Mouse (Mus musculus) adrenal gland, adult 2 months (tissue): Measurements from ENCODE around the gene Omt2b. TPM values are rescaled to one million over a fixed set of nuclear protein-coding genes. Genes with fewer than 3 reads are reported as not detected.
"Not testable (repeated sequence)": the region's sequence is repeated elsewhere in the genome, so short reads cannot be mapped to it uniquely, and the experiment has no call there.

Experiments
- DNase-seq: peaks from one replicate; pipeline ENCODE4 v3.0.0; 2021
- long read RNA-seq: library from polyadenylated mRNA; stranded (forward); transcript quantifications from one replicate; pipeline ENCODE4 v2.0.0, GENCODE M21; 2021
- polyA plus RNA-seq: library from polyadenylated mRNA; depleted of rRNA; stranded (reverse); fragments of >200 nt; gene quantifications from 2 replicates; pipeline ENCODE4 v1.2.3, GENCODE M21; 2012; rRNA removed
- total RNA-seq, 2 experiments: library from RNA; stranded (reverse); gene quantifications; 2 replicates each; pipeline ENCODE4 v1.2.3; 2021

Omt2b gene
- not detected for total RNA-seq
- not detected in 2 replicates for polyA plus RNA-seq
- long read RNA-seq = 0 reads

DNA sequence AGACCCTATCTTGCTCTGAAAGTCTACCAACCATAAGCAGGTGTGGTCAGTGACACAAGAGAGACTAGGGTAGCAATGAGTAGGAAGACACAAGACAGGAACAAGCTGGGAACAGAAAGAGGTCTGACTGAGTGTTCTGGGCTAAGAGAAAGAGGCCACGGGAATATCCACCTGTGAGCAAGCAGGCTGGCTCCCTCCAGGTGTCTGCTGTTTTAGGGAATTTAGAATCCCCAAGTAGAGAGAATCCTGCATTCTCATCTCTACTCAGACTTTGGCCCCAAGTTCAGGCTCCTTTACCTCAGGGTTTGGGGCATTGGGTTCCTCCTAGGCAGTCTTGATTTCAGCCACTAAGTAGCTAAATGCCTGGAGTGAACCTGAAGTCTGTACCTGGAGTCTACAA, at the start of gene Omt2b:
TSS of gene Omt2b (plus strand) at position 301 of the 400 bp plus-strand sequence.
- DNase-seq = not testable (repeated sequence)

DNA sequence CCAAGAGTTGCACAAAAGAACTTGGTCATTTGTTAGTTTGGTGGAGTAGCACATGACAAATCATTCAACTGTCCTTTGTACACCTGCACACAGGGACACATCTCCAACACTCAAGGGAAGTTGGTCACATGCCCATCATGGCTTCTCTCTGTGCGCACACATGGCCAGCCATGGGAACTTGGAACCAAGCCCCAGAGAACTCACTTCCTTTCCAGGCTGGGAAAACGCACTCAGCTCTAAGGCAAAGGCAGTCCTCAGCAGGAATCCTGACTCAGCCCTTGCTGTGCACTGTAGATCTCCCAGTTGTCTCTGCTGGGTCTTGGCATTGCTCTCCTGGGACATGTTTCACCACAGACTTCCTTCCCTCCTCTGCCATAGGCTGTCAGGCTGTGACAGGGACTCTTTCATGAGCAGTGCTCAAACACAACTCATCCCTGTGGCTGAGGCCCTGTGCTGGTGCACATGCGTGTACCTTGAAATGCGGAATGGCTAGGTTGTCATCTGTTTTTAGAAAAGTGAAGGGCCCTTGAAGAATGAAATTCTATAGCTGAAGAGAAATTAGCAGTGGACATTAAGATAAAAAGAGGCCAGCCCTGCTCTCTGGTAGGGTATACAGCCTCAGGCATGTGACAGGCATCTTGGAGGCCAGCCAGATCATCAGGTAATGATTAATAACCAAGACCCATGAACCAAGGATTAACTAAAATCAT, 45.2 kb upstream of the Omt2b start:
- DNase-seq = peak; percentile 57

DNA sequence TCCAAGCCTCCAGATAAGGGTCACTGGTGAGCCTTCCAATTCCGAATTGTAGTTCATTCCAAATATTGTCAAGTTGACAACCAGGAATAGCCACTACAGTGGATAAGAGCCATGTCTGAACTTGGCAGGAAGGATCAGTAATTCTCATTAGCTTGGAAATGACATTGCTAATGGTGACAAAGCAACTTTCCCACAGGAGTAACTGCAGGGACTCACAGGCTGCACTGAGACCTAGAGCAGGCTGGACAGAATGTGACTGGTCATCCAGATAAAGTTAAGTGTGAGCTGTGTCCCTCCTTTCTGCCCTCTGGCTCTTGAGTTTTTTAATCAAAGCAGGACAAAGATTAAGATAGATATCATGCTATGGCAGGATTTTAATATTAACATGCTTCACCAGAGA, 38.3 kb upstream of the Omt2b start:
- not testable (repeated sequence) for DNase-seq

DNA sequence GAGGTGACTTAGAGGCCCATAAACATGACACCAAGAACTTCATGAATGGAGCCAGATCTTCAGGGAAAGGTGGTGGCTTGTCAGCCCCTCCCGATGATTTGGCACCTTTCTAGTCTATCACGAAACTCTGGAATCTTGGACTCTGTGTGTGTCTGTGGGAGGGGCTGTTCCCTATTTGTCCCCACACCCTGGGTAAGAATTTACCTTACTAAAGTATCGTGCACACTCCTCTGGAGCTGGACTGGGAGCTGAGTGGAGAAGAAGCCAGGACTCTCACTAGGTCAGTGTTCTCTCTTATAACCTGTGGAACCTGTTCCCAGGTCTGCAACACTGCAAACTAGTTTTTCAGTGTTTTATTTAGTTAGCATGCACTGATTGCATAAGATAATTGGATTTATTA, 37.7 kb upstream of the Omt2b start, which contains the start of gene Gm10639:
TSS of gene Gm10639 (plus strand) at position 201 of the 400 bp plus-strand sequence.
- not testable (repeated sequence) for DNase-seq

DNA sequence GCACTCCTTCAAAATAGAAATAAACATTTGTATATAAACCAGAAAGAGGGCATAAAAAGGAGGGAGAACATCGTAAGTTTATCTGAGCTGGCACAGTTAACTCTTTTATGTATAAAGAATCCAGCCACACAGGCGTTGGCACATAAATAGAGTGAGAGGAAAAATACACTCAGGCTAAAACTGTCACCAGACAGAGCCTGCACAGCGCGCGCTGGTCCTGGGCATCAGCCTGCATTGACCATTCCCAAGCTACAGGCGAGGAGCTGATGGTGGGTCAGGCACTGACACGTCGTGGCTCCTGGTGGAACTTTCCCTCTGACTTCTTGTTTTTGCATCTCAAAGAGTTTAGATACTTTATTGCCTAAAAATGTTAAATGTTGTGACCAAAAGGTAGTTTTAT, 34.9 kb upstream of the Omt2b start:
- DNase-seq = not testable (repeated sequence)

DNA sequence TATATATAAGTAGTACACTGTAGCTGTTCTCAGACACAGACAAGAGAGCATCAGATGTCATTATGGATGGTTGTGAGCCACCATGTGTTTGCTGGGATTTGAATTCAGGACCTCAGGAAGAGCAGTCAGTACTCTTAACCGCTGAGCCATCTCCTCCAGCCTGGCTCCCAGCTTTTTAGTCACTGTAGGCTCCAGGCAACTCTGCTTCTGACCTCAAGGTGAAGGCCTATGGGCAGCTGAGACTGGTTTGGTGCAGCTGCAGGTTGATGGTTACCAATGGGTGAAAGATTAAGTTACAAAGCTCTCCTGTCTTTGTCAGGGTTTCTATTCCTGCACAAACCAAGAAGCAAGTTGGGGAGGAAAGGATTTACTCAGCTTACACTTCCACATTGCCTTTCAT, 33.7 kb upstream of the Omt2b start:
- not testable (repeated sequence) for DNase-seq

DNA sequence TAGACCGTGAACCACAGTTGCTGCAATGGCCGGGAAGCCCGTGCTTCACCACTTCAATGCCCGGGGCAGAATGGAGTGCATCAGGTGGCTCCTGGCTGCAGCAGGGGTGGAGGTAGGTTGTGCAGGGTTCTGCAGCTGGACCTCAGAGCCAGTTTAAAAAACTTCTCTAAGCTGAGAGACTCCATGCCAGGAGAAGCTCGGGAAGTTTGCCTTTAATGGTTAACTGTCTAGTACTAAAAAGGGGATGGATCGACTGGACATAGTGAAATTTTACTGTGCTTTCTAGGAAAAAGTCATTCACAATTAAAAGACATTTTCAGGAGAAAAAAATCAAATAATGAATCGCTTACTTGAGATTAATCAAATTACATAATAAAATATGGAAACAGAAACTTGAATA, 32.6 kb upstream of the Omt2b start:
- not testable (repeated sequence) for DNase-seq

DNA sequence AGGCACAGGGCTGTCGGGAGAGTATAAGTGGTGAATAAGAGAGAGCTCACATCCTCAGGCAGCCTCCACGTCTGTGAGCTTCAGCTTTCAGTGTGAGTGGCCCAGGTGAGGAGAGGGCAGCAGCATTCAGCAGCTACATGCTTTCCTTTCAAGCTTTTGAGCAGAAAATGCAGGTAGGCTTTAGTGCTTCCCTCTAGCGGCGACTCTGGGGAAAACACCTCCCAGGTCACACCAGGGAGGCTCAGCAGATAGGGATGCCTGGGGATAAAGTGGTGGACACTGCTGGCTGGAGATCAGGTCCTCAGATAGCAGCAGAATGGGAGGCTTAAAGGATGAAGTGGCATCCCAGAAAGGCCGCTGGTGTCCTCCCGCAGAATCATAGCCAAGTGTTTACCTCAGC, 31.3 kb upstream of the Omt2b start:
- DNase-seq = peak; percentile 31

DNA sequence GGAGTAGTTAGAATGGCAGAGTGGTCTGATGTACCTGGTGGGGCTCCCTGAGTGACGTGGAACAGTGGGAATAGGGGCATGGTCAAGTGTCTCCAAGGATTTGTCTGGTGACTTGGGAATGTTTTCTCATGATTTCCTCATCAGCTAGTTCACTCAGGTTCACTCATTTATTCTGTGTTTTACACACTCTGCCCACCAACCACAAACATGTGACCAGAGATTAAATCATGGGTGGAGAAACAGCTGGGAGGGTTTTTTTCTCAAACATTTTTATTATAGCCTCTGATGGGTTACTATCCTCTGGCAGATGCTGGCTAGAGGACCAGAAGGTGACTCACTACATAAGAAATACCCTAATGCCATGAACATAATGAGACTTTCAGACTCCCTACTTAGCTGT, 29.2 kb upstream of the Omt2b start:
- DNase-seq = no peak

DNA sequence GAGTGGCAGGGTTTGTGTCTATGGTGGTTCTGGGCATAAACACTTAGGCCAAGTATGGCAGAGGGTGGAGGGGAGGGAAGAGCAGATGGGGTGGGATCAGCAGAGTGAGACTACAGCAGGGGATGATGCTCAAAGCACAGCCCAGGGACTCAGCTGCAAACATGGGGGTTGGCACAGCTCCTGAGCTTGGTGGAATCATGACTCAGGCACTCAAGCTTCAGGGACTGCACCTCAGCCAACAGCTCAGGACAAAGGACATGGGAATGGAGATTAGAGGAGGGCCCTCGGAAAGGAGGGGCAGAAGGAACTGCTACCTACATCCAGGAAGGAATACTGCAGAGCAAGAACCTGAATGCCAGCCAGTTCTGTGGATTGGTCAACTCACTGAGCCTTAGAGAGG, 28.2 kb upstream of the Omt2b start:
- not testable (repeated sequence) for DNase-seq

DNA sequence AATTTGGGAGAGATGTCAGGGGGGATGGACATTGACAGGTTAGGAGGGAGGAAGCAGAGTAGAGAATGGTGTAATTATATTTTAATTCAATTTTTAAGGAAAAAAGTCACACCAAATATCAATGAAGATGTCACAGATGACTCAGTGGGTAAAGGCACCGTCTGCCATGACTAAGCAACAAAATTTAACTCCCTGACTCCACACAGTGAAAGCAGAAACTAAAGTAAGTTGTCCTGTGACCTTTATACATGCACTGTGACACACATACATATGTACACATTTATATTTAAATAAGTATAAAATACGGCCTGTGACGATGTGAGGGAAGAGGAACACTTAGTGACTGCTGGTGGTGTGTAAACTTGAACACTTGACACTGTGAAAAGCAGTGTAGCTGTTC, 19.3 kb upstream of the Omt2b start:
- DNase-seq = not testable (repeated sequence)

DNA sequence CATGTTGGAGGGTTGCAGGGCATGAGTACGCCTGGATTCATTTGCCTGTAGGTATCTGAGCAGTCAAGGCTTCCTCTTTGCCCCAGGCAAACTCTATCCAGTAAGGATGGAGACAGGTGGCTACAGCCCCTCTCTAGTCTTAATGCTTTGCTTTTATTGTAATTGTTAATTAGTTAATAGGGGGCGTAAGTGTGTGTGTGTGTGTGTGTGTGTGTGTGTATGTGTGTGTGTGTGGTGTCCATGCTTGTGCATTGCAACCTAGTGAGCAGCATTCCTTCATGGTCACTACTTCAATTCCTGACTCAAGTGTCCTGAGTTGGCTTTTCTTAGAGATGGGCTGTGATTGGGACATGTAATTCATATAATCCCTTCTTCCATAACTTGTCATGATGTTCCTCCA, 12.7 kb upstream of the Omt2b start, which contains the start of gene Omt2a:
TSS of gene Omt2a (minus strand) at position 101 of the 400 bp plus-strand sequence.
- DNase-seq = no peak

DNA sequence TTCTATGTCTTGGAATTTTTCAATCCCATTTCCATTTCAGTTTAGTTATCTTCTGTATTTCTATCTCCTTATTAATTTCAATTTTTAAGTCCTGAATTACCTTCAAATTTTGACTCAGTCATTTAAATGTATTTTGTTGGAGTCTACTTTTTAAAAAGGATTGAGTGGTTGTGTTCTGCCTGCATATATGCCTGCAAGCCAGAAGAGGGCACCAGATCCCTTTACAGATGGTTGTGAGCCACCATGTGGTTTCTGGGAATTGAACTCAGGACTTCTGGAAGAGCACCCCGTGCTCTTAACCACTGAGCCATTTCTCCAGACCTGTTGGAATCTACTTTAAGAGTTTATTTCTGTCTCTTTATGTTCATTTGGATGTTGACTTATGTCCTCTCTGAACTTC, 7.9 kb upstream of the Omt2b start:
- no peak for DNase-seq

DNA sequence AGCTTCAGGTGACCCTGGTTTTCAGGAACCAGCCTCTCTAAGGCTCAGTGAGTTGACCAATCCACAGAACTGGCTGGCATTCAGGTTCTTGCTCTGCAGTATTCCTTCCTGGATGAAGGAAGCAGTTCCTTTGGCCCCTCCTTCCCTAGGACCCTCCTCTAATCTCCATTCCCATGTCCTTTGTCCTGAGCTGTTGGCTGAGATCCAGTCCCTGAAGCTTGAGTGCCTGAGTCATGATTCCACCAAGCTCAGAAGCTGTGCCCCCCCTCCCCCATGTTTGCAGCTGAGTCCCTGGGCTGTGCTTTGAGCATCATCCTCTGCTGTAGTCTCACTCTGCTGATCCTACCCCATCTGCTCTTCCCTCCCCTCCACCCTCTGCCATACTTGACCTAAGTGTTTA, 9.7 kb downstream of the Omt2b start:
- DNase-seq = not testable (repeated sequence)

DNA sequence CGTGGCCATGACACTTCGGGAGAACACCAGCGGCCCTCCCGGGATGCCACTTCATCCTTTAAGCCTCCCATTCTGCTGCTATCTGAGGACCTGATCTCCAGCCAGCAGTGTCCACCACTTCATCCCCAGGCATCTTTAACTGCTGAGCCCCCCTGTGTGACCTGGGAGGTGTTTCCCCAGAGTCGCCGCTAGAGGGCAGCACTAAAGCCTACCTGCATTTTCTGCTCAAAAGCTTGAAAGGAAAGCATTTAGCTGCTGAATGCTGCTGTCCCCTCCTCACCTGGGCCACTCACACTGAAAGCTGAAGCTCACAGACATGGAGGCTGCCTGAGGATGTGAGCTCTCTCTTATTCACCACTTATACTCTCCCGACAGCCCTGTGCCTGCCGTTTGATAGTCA, 12.9 kb downstream of the Omt2b start:
- DNase-seq = peak; percentile 15

DNA sequence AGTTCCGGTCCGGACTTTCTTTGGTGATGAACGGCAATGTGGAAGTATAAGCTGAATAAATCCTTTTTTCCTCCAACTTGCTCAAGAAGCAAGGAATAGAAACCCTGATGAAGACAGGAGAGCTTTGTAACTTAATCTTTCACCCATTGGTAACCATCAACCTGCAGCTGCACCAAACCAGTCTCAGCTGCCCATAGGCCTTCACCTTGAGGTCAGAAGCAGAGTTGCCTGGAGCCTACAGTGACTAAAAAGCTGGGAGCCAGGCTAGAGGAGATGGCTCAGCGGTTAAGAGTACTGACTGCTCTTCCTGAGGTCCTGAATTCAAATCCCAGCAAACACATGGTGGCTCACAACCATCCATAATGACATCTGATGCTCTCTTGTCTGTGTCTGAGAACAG, 15.1 kb downstream of the Omt2b start:
- DNase-seq = not testable (repeated sequence)

DNA sequence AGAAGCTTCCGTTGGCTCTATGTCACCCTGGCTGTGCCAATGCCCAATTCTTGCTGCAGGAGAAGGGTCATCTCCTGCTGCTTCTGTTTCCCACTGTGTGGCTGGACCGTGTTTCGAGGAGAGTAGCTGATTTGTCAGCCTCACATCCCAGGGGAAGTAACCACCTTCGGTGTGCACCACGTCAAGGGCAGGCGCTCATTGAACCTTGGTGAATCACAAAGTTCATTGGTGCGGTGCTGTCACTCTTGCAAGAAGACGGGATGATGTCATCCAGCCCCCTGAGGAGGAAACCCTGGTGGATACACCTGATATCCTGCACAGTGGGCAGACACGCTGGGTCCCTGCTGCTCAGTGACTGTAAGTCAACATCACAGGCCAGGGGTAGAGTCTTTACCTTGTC, 15.7 kb downstream of the Omt2b start:
- DNase-seq = not testable (repeated sequence)

DNA sequence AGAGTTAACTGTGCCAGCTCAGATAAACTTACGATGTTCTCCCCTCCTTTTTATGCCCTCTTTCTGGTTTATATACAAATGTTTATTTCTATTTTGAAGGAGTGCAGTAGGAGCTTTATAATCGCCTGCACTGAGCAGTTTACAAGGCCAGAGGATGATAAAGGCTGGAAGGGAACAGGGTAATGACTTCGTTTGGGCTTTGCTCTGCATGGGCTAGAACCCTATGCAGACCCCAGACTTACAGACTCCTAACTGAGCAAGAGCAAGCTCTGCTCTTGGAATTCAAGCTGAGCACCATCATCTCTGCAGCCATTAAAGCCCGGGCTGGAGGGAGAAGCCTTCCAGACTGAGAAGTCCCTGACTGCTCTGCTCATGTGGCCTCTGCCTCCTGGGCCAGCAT, 17.8 kb downstream of the Omt2b start:
- DNase-seq = not testable (repeated sequence)

DNA sequence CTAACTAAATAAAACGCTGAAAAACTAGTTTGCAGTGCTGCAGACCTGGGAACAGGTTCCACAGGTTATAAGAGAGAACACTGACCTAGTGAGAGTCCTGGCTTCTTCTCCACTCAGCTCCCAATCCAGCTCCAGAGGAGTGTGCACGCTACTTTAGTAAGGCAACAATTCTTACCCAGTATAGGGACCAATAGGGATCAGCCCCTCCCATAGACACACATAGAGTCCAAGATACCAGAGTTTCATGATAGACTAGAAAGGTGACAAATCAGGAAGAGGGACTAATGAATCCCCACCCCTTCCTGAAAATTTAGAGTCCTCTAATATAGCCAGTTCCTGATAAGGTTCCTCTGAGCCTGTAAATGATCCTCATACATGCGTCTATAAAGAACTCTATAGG, 19.6 kb downstream of the Omt2b start:
- no peak for DNase-seq

DNA sequence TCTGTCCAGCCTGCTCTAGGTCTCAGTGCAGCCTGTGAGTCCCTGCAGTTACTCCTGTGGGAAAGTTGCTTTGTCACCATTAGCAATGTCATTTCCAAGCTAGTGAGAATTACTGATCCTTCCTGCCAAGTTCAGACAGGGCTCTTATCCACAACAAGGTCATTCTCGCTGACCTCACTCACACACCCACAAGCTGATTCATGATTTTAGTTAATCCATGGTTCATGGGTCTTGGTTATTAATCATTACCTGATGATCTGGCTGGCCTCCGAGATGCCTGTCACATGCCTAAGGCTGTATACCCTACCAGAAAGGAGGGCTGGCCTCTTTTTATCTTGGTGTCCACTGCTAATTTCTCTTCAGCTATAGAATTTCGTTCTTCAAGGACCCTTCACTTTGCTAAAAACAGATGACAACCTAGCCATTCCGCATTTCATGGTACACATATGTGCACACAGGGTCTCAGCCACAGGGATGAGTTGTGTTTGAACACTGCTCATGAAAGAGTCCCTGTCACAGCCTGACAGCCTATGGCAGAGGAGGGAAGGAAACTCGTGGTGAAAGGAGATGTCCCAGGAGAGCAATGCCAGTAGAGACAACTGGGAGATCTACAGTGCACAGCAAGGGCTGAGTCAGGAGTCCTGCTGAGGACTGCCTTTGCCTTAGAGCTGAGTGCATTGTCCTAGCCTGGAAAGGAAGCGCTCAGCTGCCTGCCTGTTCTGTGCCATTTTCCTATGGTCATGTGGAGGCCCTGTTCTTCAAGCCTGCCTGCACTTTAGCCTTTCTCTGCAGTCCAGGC, 21.0 kb downstream of the Omt2b start:
- DNase-seq = peak; percentile 85

DNA sequence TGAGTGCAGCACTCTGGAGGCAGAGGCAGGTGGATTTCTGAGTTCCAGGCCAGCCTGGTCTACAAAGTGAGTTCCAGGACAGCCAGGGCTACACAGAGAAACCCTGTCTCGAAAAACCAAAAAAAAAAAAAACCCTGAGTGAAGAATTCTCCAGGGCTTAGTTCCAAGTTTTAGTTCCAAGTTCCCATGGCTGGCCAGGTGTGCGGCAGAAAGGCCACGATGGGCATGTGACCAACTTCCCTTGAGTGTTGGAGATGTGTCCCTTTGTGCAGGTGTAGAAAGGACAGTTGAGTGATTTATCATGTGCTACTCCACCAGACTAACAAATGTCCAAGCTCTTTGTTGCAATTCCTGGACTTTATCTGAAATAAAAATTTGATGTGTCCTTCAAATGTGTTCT, 21.8 kb downstream of the Omt2b start:
- DNase-seq = not testable (repeated sequence)

DNA sequence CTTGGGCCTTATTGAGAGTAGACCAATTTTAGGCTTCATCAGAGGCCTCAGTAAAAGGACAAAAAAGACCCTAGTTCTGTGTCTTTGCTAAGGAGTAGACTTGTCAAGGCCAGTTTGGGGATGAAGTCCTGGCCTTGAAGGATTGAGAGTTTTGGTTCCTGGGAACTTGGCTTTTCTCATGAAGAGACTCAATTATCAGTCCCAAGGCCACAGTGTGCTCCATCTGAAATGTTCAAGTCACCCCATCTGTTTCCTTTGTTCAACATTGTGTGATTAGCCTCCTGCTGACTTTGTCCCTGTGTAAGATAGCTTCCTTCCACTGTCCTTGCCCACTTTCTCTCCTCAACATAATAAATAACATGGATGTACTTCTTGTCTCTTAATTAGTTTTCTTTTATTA, 22.6 kb downstream of the Omt2b start:
- not testable (repeated sequence) for DNase-seq
